Mouse (Mus musculus) cerebellum, adult 2 months (tissue): Measurements from ENCODE around the gene Fads3. TPM values are rescaled to one million over a fixed set of nuclear protein-coding genes. Genes with fewer than 3 reads are reported as not detected.

Source experiments
- DNase-seq, 2 experiments: peaks; one replicate each; pipeline ENCODE4 v3.0.0; 2021
- H3K27ac ChIP-seq: fragments of 200-500 bp; 2 replicates; pipeline ENCODE4 v1.5.1; 2012; ENCODE audit warnings: low read length, control low read depth, inconsistent platforms; ENCODE audit not compliant: insufficient read depth
- H3K27me3 ChIP-seq: fragments of 200-500 bp; 2 replicates; pipeline ENCODE4 v1.6.1; 2012; ENCODE audit warnings: inconsistent platforms, mild to moderate bottlenecking, low read length, moderate library complexity; ENCODE audit not compliant: control insufficient read depth, insufficient read depth
- H3K4me1 ChIP-seq: fragments of 200-500 bp; 2 replicates; pipeline ENCODE4 v1.6.1; 2011; ENCODE audit warnings: low read length; ENCODE audit not compliant: control insufficient read depth, insufficient read depth
- H3K4me3 ChIP-seq: fragments of 200-500 bp; replicated peaks from 2 replicates; pipeline ENCODE3; 2011; ENCODE audit warnings: mild to moderate bottlenecking, low read depth, low read length, control low read depth; ENCODE audit not compliant: insufficient read depth
- CTCF ChIP-seq: fragments of 200-500 bp; IDR thresholded peaks from 2 replicates; pipeline ENCODE4 v1.5.1; 2011; ENCODE audit warnings: low read depth, mild to moderate bottlenecking, control low read depth, low read length, moderate library complexity, borderline replicate concordance; ENCODE audit not compliant: insufficient read depth
- POLR2A ChIP-seq: fragments of 200-500 bp; IDR thresholded peaks from 2 replicates; pipeline ENCODE4 v1.6.1; 2011; ENCODE audit warnings: low read length, control low read depth, borderline replicate concordance; ENCODE audit not compliant: insufficient read depth
- WGBS: fragments of 180-500 bp; shearing (Covaris S2); methylation state at CpG from one replicate; pipeline ENCODE4 v1.1.7; 2018; 5-methylcytosine and 5-hydroxymethylcytosine counted together
- polyA plus RNA-seq: library from polyadenylated mRNA; depleted of rRNA; stranded (reverse); fragments of >200 nt; gene quantifications from 2 replicates; pipeline ENCODE4 v1.2.3, GENCODE M21; 2012; rRNA removed

Gene Fads3
- 30.9 and 35.5 TPM in 2 replicates for polyA plus RNA-seq

- Histone ChIP-seq H3K27me3 (no peaks in the 10 kb centered on the region), H3K4me1 (peaks cover 21% of the 10 kb centered on the region), H3K4me3 (peak within 1 kb of the TSS; percentile 69), H3K27ac (peak within 1 kb of the TSS; percentile 86)
- WGBS: under 1% methylated on average over 65 of the region's 69 CpGs
- TF ChIP-seq POLR2A: peak; percentile 40; the same call in 1 of the 2 replicates
- no peak for TF ChIP-seq CTCF
- peak in 1 of 2 experiments; percentile 88 for DNase-seq
Observed at GRCm38 (mm10) chr19:10041388-10042148, at the start of gene Fads3. Gene Fads3, plus strand, starts transcription at chr19:10041569.

GRCm38 (mm10) chr19:9992011-9992958, 49.1 kb upstream of the Fads3 start:
- H3K4me1 ChIP-seq: peaks cover 3% of the 10 kb centered on the region
- 52% methylated on average over 26 of the region's 26 CpGs for WGBS
- no peak overlapping the region for H3K27ac ChIP-seq
- H3K4me3 ChIP-seq: peak overlapping the region; percentile 47
- no peak for DNase-seq
- no peaks in the 10 kb centered on the region for H3K27me3 ChIP-seq
- TF ChIP-seq POLR2A: no peak
- no peak for TF ChIP-seq CTCF

GRCm38 (mm10) chr19:9993036-9993656, 48.2 kb upstream of the Fads3 start:
- WGBS: 7% methylated on average over 17 of the region's 17 CpGs
- TF ChIP-seq POLR2A (no peak), CTCF (peak; percentile 61)
- peak; percentile 71 to 82 for DNase-seq
- H3K4me1 ChIP-seq: peaks cover 3% of the 10 kb centered on the region
- peak overlapping the region; percentile 47 for H3K4me3 ChIP-seq
- no peaks in the 10 kb centered on the region for H3K27me3 ChIP-seq
- H3K27ac ChIP-seq: no peak overlapping the region

GRCm38 (mm10) chr19:9997204-9998062, 43.9 kb upstream of the Fads3 start:
- no peak for DNase-seq
- Histone ChIP-seq H3K27ac (no peak overlapping the region), H3K4me3 (no peak overlapping the region), H3K4me1 (peaks cover 3% of the 10 kb centered on the region), H3K27me3 (no peaks in the 10 kb centered on the region)
- 55% methylated on average over 12 of the region's 12 CpGs for WGBS
- no peak for TF ChIP-seq CTCF
- no peak for TF ChIP-seq POLR2A

- TF ChIP-seq POLR2A: no peak
- TF ChIP-seq CTCF: no peak
- Histone ChIP-seq H3K4me1 (peaks cover 3% of the 10 kb centered on the region; the same call in 1 of the 2 replicates), H3K4me3 (no peak overlapping the region), H3K27ac (no peak overlapping the region), H3K27me3 (no peaks in the 10 kb centered on the region)
- no peak for DNase-seq
- 62% methylated on average over 2 of the region's 2 CpGs for WGBS
Observed at GRCm38 (mm10) chr19:9998063-9998416, 43.3 kb upstream of the Fads3 start.

GRCm38 (mm10) chr19:9998736-9999486, 42.5 kb upstream of the Fads3 start:
- no peaks in the 10 kb centered on the region for H3K4me1 ChIP-seq
- no peaks in the 10 kb centered on the region for H3K27me3 ChIP-seq
- H3K27ac ChIP-seq: no peak overlapping the region
- H3K4me3 ChIP-seq: no peak overlapping the region
- no peak for TF ChIP-seq CTCF
- TF ChIP-seq POLR2A: no peak
- WGBS: 59% methylated on average over 13 of the region's 13 CpGs
- DNase-seq: no peak
